Mouse (Mus musculus) frontal cortex, postnatal 25 days (tissue): ENCODE measurements around the gene 2310039H08Rik.
A peak's percentile ranks its signal among the peaks of the same experiment; 100 is the strongest.

Experiments used
- DNase-seq, 2 experiments: peaks; one replicate each; pipeline ENCODE4 v3.0.0; 2022; ENCODE audit warnings: low spot score in 2 of 2

The 2310039H08Rik gene

DNA sequence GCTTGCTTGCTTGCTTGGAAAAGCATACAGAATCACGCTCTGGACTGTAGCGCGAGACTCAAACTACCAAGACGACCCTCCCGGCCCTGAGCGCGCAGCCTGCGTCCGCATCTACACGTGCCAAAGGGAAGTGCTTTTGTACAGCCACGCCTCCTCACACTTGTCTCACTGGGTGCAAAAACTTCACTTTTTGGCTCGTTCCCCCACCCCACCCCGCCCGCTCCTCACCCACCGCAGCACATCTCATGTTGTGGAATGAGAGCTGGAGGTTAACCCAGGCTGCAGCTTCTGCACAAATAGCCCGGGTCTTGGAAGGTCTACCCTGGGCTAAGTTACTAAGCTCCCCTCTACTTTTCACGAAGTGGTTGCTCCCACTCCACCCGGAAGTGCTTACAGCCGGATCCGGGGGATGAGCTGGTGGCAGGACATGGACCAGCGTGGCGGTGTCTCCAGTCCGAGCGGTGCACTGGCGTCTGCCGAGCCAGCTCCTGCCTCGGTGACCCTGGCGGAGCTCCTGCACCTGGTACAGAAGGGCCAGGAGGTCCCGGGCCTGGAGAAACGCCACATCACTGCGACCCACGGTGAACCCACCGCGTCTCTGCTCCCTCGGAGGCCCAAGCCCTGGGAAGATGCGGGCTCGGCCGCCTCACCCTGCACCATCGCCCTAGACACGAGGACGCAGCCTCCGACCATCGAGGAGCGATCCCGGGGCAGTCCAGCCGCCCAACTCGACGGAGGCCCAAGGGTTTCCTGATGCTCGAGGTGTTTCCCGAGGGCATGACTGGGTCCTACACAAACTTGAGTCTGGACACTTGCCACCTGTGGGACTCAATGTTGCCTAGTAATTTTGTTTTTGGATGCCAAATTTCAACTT lies at the start of gene 2310039H08Rik:
TSS of gene 2310039H08Rik (plus strand) at position 232 of the 874 bp plus-strand sequence.
- peak; percentile 62 to 75 for DNase-seq

DNA sequence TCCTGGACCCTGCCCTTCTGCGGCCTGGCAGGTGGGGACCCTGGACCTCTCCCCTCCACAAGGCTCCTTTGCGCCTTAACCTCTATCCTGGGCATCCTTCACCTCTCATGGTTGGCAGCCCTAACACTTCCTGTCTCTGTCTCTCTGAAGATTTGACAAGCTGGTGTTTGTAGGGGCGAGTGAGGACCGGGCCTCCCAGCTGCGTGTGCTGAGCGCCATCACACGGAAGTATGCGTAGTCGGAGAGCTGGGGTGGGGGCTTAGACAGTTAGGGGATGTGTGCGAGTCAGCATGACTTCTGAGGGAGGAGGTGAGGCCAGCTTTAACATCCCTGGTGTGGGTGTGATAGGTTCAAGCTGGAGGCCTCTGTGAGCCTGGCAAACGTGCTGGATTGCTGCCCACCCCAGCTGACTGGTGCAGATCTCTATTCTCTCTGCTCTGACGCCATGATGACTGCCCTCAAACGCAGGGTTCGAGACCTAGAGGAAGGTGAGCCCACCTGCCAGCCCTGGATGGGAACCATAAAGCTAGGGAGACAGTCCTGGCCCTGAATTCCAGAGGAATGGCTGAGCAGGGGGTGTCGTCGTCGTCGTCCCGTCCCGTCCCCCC lies 47.9 kb upstream of the 2310039H08Rik start:
- no peak for DNase-seq

DNA sequence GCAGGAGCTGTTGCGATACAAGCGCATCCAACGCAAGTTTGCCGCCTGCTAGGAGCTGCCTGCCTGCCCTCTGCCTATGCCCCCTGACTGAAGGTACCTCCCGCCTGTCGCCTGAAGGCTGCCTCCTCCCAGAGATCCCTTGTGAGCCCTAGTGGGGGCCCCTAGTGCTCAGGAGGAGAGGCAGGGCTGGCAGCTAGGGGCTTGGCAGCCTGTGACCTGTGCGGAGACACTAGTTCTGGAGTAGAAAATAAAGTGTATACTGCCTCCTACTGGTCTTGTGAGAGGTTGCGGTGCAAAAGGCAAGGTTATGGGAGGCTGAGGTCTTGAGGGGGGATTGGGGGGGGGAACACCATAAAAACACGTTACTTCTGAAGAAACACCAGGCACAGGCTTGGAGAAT lies 47.2 kb upstream of the 2310039H08Rik start:
- DNase-seq: no peak

DNA sequence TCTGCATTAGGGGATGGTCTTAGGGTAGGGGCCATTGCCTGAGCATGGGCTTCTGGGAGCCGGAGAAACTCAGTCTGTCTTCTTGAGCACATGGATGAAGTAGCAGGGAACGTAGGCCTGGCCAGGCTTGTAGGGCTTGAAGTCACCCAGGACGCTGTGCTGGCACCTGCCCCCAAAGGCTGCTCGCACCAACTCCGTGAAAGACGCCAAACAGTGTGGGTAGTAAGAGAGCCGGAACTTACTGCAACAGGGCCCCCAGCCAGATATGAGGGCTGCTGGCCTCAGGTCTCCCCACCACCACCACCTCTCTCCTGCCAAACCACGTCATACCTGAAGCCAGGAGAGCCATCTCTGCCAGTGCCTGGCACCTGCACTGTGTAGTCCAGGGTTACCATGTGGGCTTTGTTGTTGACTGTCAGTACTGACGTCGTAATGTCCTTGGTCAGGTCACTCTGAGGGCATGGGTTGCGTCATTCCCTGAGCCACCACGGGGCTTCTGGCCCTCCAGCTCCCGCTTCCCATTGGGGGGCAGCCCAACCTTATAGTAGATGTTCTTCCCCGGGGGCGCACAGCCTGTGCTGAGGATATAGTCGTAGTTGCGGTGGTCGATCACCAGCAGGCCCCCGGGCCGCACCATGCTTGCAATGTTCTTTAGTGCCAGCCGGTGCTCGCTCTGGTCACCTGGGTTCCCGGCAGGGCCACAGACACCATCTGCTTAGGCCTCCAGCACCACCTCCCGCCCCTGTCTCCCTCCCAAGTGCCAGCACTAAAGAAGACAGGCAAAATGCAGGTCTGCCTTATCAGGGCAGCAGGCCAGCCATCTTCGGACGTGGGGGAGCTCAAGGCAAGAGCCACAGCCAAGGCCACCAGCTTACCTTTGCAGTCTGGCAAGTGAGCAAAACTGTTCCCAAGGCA lies 46.4 kb upstream of the 2310039H08Rik start:
- DNase-seq: no peak

DNA sequence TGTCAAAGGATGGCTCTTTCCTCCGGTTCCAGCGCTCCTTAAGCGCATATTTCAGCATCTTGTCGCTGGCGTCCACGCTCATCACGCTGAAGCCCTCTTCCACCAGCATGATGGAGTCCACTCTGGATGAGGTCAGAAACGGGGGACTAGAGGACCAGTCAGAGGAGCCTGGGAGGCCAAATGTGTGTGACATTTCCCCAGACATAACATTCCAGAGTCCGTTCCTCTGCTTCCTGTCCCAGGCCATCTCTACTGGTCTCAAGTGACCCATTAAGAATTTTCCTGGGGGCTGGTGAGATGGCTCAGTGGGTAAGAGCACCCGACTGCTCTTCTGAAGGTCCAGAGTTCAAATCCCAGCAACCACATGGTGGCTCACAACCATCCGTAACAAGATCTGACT lies 45.2 kb upstream of the 2310039H08Rik start:
- no peak for DNase-seq

DNA sequence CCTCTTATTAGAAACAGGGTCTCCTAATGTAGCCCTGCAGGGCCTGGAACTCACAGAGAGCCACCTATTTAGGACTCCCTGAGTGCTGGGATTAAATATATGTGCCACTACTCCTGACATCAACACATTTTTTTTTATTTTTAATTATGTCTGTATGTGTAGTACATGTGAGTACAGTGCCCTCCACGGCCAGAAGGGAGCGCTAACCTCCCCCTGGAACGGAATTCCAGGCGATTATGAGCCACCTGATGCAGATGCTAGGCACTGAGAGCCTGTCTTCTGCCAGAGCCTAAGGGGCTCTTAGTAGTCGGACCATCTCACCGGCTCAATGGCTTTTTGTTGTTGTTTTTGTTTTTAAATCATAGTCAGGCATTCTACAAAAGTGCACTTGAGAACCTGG lies 44.4 kb upstream of the 2310039H08Rik start:
- DNase-seq: no peak

DNA sequence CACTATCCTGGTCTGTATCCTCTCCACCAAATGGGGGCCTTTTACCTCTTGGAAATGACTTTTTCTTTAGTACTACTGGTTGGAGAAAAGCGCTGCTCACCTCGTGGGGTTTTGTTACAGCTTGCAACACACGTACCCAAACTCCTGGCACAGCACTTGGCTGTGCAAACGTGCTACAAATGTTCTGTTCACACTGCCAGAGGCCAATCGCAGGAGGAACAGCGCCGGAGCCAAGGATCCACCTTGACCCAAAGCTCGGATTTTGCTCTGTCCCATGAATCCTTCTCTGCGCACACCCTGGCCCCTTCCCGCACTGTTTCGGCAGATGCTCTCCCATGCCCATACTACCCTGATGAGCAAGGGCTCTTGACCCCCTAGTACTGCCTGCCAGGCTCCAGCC lies 43.9 kb upstream of the 2310039H08Rik start:
- no peak for DNase-seq

DNA sequence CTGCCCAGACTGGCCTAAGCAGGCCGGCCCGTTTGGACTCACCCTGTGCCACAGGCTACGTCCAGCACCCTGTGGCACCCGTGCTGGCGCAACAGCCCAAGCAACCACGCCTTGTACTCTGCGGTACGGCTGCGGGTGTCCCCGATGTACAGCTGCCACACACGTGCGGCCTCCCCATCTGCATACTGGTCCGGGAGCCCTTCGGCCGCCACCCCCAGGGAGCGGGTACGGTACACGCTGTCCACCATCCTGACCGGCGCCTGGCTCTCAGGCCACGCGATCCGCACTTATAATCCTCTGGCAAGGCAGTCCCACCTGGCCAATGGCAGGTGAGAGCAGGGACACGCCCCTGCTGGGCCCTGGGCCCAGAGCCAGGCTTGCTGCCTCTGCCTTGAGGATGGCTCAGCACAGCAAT lies 43.5 kb upstream of the 2310039H08Rik start, which contains the start of gene Gnmt:
TSS of gene Gnmt (minus strand) at position 265 of the 415 bp plus-strand sequence.
- DNase-seq: no peak

DNA sequence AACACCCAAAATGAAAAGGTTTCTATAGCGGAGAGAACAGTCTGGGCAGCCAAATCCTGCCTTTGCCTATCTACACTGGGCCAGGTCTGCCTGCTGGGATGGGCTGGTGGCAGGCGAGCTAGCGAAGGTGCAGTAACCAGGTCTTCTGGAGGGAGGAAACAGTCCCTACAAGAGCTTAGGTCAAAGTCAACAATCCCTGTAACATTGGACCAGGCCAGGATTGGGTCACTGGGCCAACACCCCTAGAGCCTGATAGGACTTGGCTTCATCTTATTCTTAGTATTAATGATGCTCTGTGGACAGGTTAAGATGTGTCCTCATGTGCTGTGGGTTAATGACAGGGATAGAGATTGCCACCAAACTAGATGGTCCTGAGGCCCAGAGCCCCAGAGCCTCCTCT lies 38.4 kb upstream of the 2310039H08Rik start:
- DNase-seq: no peak

DNA sequence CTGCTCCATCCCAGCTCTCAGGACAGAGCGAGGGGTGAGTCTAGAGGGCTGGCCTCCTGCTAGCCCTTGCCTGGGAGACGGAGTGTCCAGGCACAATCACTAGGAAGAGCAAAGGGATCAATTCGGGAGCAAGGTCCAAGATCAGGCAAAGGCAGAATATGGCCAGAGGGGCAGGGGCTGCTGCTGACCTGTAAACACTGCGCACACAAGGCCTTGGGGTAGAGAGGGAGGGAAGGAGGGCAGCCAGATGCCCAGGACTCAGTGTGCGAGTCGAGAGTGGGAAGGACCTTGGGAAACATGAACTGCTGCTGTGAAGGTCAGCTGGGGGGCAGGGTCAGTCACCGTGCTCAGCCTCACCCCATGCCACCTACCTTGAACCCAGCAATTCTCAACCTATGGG lies 37.1 kb upstream of the 2310039H08Rik start:
- DNase-seq: no peak

DNA sequence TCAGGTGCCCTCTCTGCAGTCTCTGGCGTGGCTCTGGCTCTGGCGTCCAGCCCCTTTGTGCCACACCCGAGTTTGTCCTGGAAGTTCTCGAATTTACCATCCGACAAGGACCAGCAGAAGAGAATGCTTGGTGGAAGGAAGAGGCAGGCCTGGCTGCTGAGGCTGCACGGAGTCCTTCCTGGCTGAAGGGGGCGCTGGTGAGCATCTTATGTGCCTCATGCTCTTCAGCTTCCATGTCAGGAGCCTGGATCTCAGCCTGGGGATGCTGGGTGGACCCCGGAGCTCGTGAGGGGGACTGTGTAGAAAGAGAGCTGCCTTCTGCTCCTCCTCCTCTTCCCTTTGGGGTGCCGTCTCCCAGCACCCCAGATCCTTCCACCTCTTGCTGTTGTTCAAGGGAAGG lies 36.3 kb upstream of the 2310039H08Rik start:
- DNase-seq: no peak

DNA sequence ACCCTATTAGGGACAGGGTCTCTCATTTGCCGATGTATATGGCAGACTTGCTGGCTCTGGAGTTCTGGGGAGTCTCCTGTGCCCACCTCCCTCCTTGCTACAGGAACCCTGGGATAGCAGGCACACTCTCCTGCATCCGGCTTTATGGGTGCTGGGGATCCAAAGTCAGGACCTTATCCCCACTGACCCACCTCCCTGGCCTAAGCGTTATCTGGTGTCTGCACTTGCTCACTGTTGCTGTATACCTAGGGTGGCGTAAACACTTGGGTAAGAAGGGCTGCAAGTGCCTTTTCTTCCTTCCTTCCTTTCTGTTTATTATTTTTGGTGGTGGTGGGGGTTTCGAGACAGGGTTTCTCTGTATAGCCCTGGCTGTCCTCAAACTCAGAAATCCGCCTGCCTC lies 31.1 kb upstream of the 2310039H08Rik start:
- DNase-seq: no peak

DNA sequence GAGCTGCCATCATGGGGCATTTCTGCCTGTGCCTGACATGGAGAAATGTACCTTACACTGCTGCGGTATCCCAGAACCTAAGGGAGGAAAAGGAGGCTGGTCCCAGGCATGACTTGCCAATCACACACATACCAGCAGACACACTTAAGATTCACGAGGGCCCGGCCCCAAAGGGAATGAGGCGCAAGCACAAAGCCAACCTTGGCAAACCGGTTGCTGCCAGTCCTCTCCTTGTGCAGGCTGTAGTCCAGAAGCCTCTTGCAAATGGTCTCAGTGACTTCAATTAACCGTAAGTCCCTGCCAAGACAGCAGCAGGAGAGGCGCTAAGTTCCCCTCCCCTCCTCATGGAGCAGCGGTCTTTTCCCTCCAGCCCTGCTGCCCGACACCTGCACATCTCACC lies 29.4 kb upstream of the 2310039H08Rik start:
- DNase-seq: no peak

DNA sequence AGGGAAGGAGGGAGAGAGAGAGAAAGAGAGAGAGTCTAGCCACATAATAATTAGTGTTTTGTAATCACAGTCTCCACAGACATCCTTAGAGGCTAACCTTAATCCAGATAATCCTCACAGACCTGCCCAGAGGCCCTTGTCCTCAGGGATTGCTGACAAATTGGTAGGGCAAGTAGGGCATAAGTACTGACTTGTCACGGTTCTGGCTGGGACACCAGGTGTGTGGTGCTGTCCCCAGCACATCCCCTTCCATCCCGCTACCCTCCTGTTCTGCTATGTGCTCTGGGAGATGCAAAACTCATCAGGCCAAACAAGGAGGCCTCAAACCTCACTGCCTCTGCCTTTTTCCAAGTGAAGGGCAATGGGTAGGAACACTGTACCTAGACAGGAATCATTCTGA lies 26.9 kb upstream of the 2310039H08Rik start:
- DNase-seq: no peak

DNA sequence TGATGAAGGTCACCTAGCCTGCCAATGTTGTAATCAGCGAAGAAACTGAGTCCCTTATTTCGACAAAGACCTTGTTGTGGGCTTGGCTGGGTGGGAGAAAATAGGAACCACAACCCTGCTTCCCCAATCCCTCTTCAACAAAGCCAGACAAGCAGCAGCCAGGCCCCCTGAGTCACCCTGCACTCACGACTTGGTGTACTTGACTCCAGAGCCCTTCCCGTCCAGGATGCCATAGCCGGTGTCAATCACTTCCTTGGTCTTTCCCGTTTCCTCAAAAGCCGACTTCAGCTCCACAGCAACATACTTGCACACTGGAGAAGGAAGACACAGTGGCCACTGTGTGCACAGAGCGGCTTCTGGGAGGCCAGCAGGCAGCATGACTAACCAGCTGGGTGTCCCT lies 25.2 kb upstream of the 2310039H08Rik start:
- no peak for DNase-seq

DNA sequence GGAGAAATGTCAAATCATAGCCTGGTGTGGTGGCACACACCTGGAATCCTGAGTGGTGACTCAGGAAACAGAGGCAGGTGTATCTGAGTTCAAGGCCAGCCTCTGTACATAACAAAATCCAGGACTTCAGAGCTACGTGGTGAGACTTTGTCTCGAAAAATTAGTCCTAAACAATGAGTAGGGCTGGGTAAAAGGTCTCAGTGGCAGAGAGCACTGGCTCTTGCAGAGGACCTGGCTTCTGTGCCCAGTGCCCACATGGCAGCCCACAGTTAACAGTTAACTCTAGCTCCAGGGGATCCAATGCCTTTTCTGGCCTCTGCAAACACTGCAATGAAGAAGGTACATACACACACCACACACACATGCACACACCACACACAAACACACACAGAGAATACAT lies 24.6 kb upstream of the 2310039H08Rik start:
- DNase-seq: no peak

DNA sequence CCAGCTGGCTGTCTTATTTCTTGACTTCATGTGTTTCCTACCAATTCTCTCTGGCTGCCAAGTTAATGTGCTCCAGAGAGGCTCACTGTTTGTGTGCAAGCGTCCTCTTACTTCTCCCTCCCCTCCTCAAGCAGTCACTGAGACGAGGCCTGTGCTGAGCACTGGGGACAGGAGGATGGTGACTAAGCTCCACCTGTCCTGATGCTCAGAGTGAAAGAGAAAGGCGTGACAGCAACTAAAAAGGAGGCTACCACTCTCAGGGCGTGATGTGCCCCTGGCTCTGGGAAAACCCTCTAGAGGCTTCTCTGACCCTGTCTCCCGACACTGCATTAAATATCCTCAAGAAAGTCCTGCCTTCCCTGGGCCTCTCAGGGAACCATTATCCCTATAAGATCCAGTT lies 23.2 kb upstream of the 2310039H08Rik start:
- DNase-seq: no peak

DNA sequence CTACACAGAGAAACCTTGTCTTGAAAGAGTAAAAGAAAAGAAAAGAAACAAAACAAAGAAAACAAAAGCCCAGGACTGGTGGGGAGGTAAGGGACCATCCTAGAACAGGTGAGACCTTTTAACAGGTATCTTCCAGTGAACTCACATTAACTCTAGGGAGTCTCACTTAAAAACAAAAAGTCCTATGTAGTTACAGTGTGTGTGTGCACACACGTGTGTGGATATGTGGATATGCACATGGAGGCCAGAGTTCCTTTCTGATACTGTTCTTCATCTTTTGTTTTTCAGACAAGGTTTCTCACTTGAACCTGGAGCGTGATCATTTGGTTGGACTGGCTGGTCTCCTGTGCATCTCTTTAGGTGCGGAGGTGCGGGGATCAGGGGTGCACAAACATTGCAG lies 21.9 kb upstream of the 2310039H08Rik start:
- no peak for DNase-seq

DNA sequence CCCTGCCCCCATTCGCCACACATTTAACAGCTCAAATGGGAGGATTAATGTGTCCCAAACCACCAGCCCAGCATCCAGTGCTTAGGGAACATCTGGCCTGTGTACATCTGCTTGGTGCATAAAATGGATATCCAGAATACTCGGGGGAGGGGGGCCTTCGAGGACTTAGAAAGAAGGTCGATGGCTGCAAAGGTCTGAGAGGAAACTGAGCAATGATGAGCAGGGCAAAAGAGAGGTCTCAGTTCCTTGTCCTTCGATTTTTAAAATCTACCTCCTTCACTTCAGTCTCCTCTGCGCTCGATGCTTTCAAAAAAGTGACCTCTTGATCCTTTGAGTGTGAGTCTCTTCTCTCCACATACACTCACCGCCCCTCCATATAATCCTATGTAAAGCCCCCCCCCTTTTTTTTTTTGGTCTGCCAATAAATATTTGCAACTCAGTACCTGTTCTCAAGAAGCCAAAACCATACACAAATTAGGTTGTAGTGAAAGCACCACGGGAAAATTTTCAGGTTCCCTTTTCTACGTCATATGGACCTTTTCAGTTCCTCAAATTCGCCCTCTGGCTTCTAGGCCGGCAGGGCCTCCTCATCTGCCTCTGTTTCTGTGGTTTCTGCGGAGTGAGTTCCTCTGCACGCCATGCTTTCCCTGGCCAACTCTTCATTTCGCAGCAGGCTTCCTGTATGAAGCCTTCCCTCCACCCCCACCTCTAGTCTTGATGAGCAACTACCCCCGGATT lies 21.2 kb upstream of the 2310039H08Rik start:
- DNase-seq: peak in 1 of 2 experiments; percentile 50

DNA sequence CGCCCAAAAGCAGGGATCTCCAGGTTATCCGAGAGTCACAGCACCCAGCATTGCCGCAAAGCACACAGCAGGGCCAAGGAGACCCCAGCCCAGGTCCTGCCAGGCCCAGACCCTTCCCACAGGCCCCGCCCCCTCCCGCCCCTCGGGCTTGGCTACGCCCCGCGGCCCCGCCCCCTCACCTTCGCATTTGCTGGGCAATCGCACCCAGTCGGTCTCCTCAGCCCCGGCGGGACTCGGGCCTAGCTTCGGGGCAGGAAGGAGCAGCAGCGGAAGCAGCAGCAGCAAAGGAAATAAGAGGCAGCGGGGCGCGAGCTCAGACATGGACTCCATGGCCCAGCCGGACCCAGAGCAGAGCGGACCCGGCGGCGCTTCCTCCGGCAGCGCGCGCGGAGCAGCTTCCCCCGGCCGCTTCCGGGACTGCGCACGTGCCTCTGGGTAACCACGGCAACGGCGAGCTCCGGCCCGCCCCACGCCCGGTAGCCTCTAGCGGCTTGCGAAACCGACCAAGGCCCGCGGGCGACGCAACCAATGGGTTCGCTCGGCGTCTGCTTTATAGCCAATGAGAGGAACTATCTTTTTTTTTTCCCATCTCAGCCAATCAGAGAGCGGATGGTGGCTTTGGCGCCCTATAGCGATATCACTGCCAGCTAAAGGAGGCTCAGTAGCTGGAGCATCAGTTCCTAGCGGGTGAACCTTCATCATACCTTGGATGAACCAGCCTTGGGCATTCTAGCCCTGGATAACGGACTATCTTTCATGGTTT lies 20.5 kb upstream of the 2310039H08Rik start, which contains the start of gene Cnpy3:
TSS of gene Cnpy3 (minus strand) at position 421 of the 763 bp plus-strand sequence.
- peak; percentile 91 to 96 for DNase-seq

DNA sequence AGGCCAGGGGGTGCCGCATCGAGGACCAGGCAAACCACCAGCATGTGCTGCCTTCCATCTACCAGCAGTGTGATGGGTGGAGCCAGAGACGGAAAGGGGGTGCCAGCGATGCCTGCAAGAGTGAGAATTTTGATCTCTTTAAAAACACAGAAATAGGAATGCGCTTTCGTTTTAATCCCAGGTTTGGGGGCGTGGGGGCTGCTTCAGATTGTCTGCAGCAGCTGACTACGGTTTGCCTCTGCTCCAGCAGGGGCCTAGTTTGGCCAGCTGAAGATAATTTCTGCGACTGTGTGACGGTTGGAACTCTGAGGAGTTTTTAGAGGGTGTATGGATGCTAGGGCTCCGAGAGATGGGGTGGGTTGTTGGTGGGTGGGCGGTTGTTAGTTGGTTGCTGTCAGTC lies 13.7 kb upstream of the 2310039H08Rik start:
- no peak for DNase-seq
